Mouse (Mus musculus): ENCODE measurements at regions not wholly inside any gene's neighbourhood (a gene's known extent, or its start where the extent isn't known, plus 50 kb on each side); places are given as distances from the start of the nearest gene placed in this dataset.

DNA sequence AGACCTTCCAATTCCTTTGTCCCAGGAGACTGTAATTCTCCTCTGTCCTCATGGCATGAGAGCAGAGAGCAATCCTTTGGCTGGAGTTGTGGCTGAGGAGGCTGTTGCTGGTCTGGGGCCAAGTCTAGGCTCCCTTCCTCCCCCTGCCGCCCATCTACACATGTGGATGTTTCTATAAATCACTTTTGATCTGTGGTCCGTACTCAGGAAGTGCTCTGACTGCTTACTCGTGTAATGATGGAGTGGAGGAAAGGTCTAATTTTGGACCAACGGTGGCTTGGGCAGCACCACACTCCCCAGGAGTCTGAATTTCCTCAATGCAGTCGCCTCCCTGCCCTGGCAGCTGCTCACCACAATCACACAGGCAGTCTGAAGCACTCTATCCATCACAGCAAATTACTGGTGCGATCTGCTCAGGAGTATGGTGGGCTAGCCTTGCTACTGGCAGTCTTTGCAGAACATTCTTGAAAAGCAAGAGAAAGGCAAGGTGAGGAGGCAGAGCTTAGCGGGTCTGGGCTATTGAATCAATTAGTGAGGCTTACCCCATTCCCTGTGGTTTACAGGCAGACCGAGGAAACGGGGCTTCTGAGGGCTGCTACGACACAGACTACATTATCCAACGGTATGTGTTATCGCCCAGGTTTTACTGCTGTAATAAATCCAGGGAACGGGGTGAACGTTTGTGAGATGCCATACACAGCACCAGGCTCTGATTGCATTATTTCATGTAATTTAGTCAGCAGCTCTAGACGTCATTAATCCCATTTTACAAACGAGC lies 104.3 kb upstream of the Veph1 start:
- TF ChIP-seq GATA1 (IDR thresholded peaks at IDR 0.05; ENCODE audit: borderline replicate concordance, low read length), result no peak
- no peak for TF ChIP-seq FLI1 (IDR thresholded peaks at IDR 0.05; ENCODE audit: low read length)

All from megakaryocyte, embryonic 14.5 days (primary cell).